Mouse (Mus musculus): ENCODE results near the gene Dab1. TPM values are rescaled to one million over a fixed set of nuclear protein-coding genes. Genes with fewer than 3 reads are reported as not detected.

The Dab1 gene
- polyA plus RNA-seq, 1 experiment = 0.26 TPM

- Histone ChIP-seq H3K4me3 (ENCODE audit: extremely low read depth, insufficient read depth, insufficient read length) (no peak overlapping the region), H3K4me1 (ENCODE audit: control insufficient read depth, insufficient read depth, insufficient read length) (no peaks in the 10 kb centered on the region), H3K36me3 (ENCODE audit: control insufficient read depth, insufficient read depth, low read length) (no peaks in the 10 kb centered on the region), H3K27me3 (ENCODE audit: control insufficient read depth, insufficient read depth, low read length) (no peaks in the 10 kb centered on the region), H3K27ac (ENCODE audit: insufficient read depth, low read length) (no peak overlapping the region)
- 90% methylated on average over 12 of the region's 12 CpGs for WGBS
- TF ChIP-seq POLR2A (IDR thresholded peaks at IDR 0.05; ENCODE audit: low read depth, low read length) = no peak
- no peak for TF ChIP-seq CTCF (IDR thresholded peaks at IDR 0.05; ENCODE audit: extremely low read depth, insufficient read depth, insufficient read length, insufficient replicate concordance)
- DNase-seq (ENCODE audit: low read depth in 1 of 2, low spot score in 2 of 2) = no peak
These were observed 842.2 kb downstream of the Dab1 start for GRCm38 (mm10) chr4:104461106-104462011.

GRCm38 (mm10) chr4:104462932-104463780 lies 844.0 kb downstream of the Dab1 start:
- no peaks in the 10 kb centered on the region for H3K27me3 ChIP-seq (ENCODE audit: control insufficient read depth, insufficient read depth, low read length)
- no peak overlapping the region for H3K4me3 ChIP-seq (ENCODE audit: extremely low read depth, insufficient read depth, insufficient read length)
- 64% methylated on average over 11 of the region's 11 CpGs for WGBS
- TF ChIP-seq CTCF (IDR thresholded peaks at IDR 0.05; ENCODE audit: extremely low read depth, insufficient read depth, insufficient read length, insufficient replicate concordance) (no peak), POLR2A (IDR thresholded peaks at IDR 0.05; ENCODE audit: low read depth, low read length) (no peak)
- no peak overlapping the region for H3K27ac ChIP-seq (ENCODE audit: insufficient read depth, low read length)
- H3K4me1 ChIP-seq (ENCODE audit: control insufficient read depth, insufficient read depth, insufficient read length) = no peaks in the 10 kb centered on the region
- no peaks in the 10 kb centered on the region for H3K36me3 ChIP-seq (ENCODE audit: control insufficient read depth, insufficient read depth, low read length)
- DNase-seq (ENCODE audit: low read depth in 1 of 2, low spot score in 2 of 2) = no peak

- Histone ChIP-seq H3K27ac (ENCODE audit: insufficient read depth, low read length) (no peak overlapping the region), H3K4me1 (ENCODE audit: control insufficient read depth, insufficient read depth, insufficient read length) (no peaks in the 10 kb centered on the region), H3K27me3 (ENCODE audit: control insufficient read depth, insufficient read depth, low read length) (no peaks in the 10 kb centered on the region), H3K4me3 (ENCODE audit: extremely low read depth, insufficient read depth, insufficient read length) (no peak overlapping the region), H3K36me3 (ENCODE audit: control insufficient read depth, insufficient read depth, low read length) (no peaks in the 10 kb centered on the region)
- WGBS = 86% methylated on average over 7 of the region's 7 CpGs
- no peak for DNase-seq (ENCODE audit: low read depth in 1 of 2, low spot score in 2 of 2)
- TF ChIP-seq CTCF (IDR thresholded peaks at IDR 0.05; ENCODE audit: extremely low read depth, insufficient read depth, insufficient read length, insufficient replicate concordance) = no peak
- no peak for TF ChIP-seq POLR2A (IDR thresholded peaks at IDR 0.05; ENCODE audit: low read depth, low read length)
These were observed 844.6 kb downstream of the Dab1 start for GRCm38 (mm10) chr4:104463781-104464170.

GRCm38 (mm10) chr4:104465594-104465993 lies 846.4 kb downstream of the Dab1 start:
- no peak for TF ChIP-seq CTCF (IDR thresholded peaks at IDR 0.05; ENCODE audit: extremely low read depth, insufficient read depth, insufficient read length, insufficient replicate concordance)
- TF ChIP-seq POLR2A (IDR thresholded peaks at IDR 0.05; ENCODE audit: low read depth, low read length) = no peak
- no peaks in the 10 kb centered on the region for H3K4me1 ChIP-seq (ENCODE audit: control insufficient read depth, insufficient read depth, insufficient read length)
- H3K36me3 ChIP-seq (ENCODE audit: control insufficient read depth, insufficient read depth, low read length) = no peaks in the 10 kb centered on the region
- 70% methylated on average over 1 of the region's 1 CpGs for WGBS
- no peak overlapping the region for H3K27ac ChIP-seq (ENCODE audit: insufficient read depth, low read length)
- no peak for DNase-seq (ENCODE audit: low read depth in 1 of 2, low spot score in 2 of 2)
- no peaks in the 10 kb centered on the region for H3K27me3 ChIP-seq (ENCODE audit: control insufficient read depth, insufficient read depth, low read length)
- no peak overlapping the region for H3K4me3 ChIP-seq (ENCODE audit: extremely low read depth, insufficient read depth, insufficient read length)

- H3K4me3 ChIP-seq (ENCODE audit: extremely low read depth, insufficient read depth, insufficient read length) = no peak overlapping the region
- TF ChIP-seq CTCF (IDR thresholded peaks at IDR 0.05; ENCODE audit: extremely low read depth, insufficient read depth, insufficient read length, insufficient replicate concordance) (no peak), POLR2A (IDR thresholded peaks at IDR 0.05; ENCODE audit: low read depth, low read length) (no peak)
- DNase-seq (ENCODE audit: low read depth in 1 of 2, low spot score in 2 of 2) = no peak
- 86% methylated on average over 3 of the region's 3 CpGs for WGBS
- no peaks in the 10 kb centered on the region for H3K4me1 ChIP-seq (ENCODE audit: control insufficient read depth, insufficient read depth, insufficient read length)
- no peaks in the 10 kb centered on the region for H3K36me3 ChIP-seq (ENCODE audit: control insufficient read depth, insufficient read depth, low read length)
- no peaks in the 10 kb centered on the region for H3K27me3 ChIP-seq (ENCODE audit: control insufficient read depth, insufficient read depth, low read length)
- no peak overlapping the region for H3K27ac ChIP-seq (ENCODE audit: insufficient read depth, low read length)
These were observed 849.5 kb downstream of the Dab1 start for GRCm38 (mm10) chr4:104468666-104469065.

GRCm38 (mm10) chr4:104472915-104473314 lies 853.8 kb downstream of the Dab1 start:
- H3K27ac ChIP-seq (ENCODE audit: insufficient read depth, low read length) = no peak overlapping the region
- 78% methylated on average over 4 of the region's 4 CpGs for WGBS
- H3K4me3 ChIP-seq (ENCODE audit: extremely low read depth, insufficient read depth, insufficient read length) = no peak overlapping the region
- DNase-seq (ENCODE audit: low read depth in 1 of 2, low spot score in 2 of 2) = no peak
- no peaks in the 10 kb centered on the region for H3K4me1 ChIP-seq (ENCODE audit: control insufficient read depth, insufficient read depth, insufficient read length)
- H3K27me3 ChIP-seq (ENCODE audit: control insufficient read depth, insufficient read depth, low read length) = no peaks in the 10 kb centered on the region
- TF ChIP-seq CTCF (IDR thresholded peaks at IDR 0.05; ENCODE audit: extremely low read depth, insufficient read depth, insufficient read length, insufficient replicate concordance) = no peak
- TF ChIP-seq POLR2A (IDR thresholded peaks at IDR 0.05; ENCODE audit: low read depth, low read length) = no peak
- H3K36me3 ChIP-seq (ENCODE audit: control insufficient read depth, insufficient read depth, low read length) = no peaks in the 10 kb centered on the region

Measured in spleen, adult 2 months (tissue).